In the genomic region with DNA sequence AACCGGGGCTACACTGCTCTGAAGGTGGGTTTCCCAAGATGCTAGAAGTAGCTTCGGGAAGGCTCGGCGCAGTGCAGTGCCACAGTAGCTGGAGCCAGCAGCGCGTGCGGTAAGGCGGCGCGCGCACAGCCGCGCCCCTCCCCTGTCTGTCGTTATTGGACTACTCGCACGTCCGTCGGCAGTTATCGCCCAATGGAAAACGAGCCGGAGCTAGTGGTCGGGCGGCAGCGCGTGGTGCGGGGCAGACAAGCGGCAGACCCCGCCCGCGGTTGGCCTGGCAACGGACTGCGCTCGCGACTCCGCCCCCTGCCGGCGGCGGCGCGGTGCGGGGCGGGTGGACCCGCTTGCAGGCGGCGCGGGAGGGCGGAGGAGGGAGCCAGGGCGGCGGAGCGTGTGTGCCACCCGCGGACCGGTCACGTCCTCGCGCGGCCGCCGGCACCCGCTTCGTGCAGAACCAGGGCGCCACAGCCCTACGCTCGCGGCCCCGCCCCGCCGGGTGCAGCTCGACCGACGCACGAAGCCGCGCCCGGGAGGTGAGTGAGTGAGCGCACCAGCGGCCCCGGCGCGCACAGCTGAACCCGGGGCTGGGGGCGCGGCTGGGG, we compare ENCODE assay signal across 8 mouse cellular contexts. TPM values are rescaled to one million over a fixed set of nuclear protein-coding genes. Genes with fewer than 3 reads are reported as not detected.
DNase-seq lines count a peak whose midpoint lies in the region; ATAC-seq lines count a peak whose summit lies in the region.

Gene Gnaz (plus strand): TSS at position 328 of the 602 bp plus-strand sequence.

- H3K9me3 ChIP-seq in heart, embryonic 12.5 days (replicated peaks), result no peaks in the 10 kb centered on the region
- no peaks in the 10 kb centered on the region for H3K9me3 ChIP-seq in kidney, embryonic 16.5 days (ENCODE audit: low read length)

- H3K4me2 ChIP-seq in heart, embryonic 12.5 days, result peak within 1 kb of the TSS; percentile 98
- H3K4me2 ChIP-seq in kidney, embryonic 16.5 days (replicated peaks; ENCODE audit: low read depth, low read length), result peak within 1 kb of the TSS; percentile 96

- DNase-seq in A20 (ENCODE audit: low read depth, low spot score) (peak; percentile 98), liver (peak; percentile 90)
- DNase-seq in brain, adult 2 months (ENCODE audit: low read depth, low spot score), result peak; percentile 99
- DNase-seq in fat pad, adult 2 months (ENCODE audit: extremely low read depth, low read depth, low spot score), result peak; percentile 14
- peak; percentile 85 to 86 for DNase-seq in spleen, postnatal 36 days (ENCODE audit: low spot score in 2 of 2)

- peak within 1 kb of the TSS; percentile 74 for H3K9ac ChIP-seq in heart, embryonic 12.5 days
- peak within 1 kb of the TSS; percentile 67 for H3K9ac ChIP-seq in kidney, embryonic 16.5 days (replicated peaks; ENCODE audit: low read length)

- H3K4me3 ChIP-seq in heart, embryonic 12.5 days, result peak within 1 kb of the TSS; percentile 77
- H3K4me3 ChIP-seq in kidney, embryonic 16.5 days (ENCODE audit: low read length), result peak within 1 kb of the TSS; percentile 70

- peaks cover 8% of the 10 kb centered on the region for H3K4me1 ChIP-seq in heart, embryonic 12.5 days (replicated peaks)
- H3K4me1 ChIP-seq in kidney, embryonic 16.5 days (ENCODE audit: insufficient read depth, low read length), result peaks cover 26% of the 10 kb centered on the region

- H3K36me3 ChIP-seq in heart, embryonic 12.5 days, result no peaks in the 10 kb centered on the region
- H3K36me3 ChIP-seq in kidney, embryonic 16.5 days (ENCODE audit: insufficient read depth, low read length), result no peaks in the 10 kb centered on the region

- WGBS in heart, embryonic 12.5 days, result under 1% methylated on average over 78 of the region's 83 CpGs
- WGBS in kidney, embryonic 16.5 days, result under 1% methylated on average over 82 of the region's 83 CpGs

- H3K27ac ChIP-seq in heart, embryonic 12.5 days (ENCODE audit: poor library complexity, severe bottlenecking), result no peak within 1 kb of the TSS
- peak within 1 kb of the TSS; percentile 13; the same call in 1 of the 2 replicates for H3K27ac ChIP-seq in kidney, embryonic 16.5 days (ENCODE audit: low read length)

- peaks cover 64% of the 10 kb centered on the region for H3K27me3 ChIP-seq in heart, embryonic 12.5 days (replicated peaks)
- H3K27me3 ChIP-seq in kidney, embryonic 16.5 days (ENCODE audit: insufficient read depth, low read length), result peaks cover 14% of the 10 kb centered on the region

- peak; percentile 91 for ATAC-seq in heart, embryonic 12.5 days (ENCODE audit: insufficient number of reproducible peaks, low FRiP score)
- ATAC-seq in kidney, embryonic 16.5 days (ENCODE audit: low FRiP score, low TSS enrichment), result peak; percentile 97
- peak; percentile 65; the same call in 1 of the 2 replicates for ATAC-seq in monocyte, adult 5-6 weeks (replicated peaks; ENCODE audit: insufficient number of reproducible peaks, low FRiP score, low TSS enrichment, poor library complexity, severe bottlenecking)

RNA-seq across cellular contexts. Expression of gene Gnaz, which starts in this region (rescaled TPM):
- 1.2 and 1.6 TPM in 2 replicates for polyA plus RNA-seq in heart, embryonic 12.5 days (2016; fragmentation: Nextera tagmentation; extraction: Ambion mirVana)
- polyA plus RNA-seq in kidney, embryonic 16.5 days (2015; fragmentation: Nextera tagmentation; extraction: Ambion mirVana), result 5.4 and 6.2 TPM in 2 replicates
- 0.19 to 4.5 TPM in 2 of 3 replicates, not detected in the other for total RNA-seq in monocyte, adult 5-6 weeks (2017)

Comparison
In these comparisons a context has a peak if more than half of its experiments do, and no peak if none do; other contexts are left out.
1. DNase-seq: peak in every context shown above with its lines; median percentile 99 in brain, adult 2 months; 98 in A20; 90 in liver; 86 in spleen, postnatal 36 days; 14 in fat pad, adult 2 months.